Comparison of ENCODE assay signal across 23 mouse cellular contexts in the genomic region with DNA sequence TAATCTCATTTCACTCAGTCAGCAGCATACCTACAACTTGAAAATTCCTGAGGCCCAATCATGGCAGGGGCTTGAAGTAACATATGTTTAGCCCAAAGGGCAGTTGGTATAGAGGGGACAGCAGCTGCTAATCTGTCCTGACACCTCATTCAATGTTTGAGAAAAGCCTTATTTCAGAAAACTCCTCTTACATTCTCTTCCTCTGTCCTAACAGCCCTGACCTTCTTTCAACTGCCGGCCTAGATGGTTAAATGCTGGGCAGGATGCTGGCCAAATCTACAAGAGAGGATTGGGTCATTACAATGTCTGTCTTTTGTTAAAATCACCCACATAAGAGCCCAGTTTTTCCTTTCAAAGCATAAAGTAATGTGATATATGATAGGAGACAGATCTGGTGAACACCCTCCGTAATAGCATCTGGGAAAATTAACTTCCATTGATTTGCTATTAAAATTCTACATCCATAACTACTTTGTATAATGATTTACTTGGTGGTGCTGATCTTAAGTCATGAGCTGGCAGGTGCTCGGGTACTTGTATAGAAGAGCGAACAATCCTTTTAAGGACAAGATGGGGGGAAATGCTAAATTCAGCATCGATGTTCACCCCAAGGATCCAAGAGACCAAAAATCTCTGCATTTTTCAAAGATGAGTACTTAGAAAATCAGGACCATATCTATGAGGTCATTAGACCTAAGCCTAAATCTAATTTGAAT.
DNase-seq lines count a peak whose midpoint lies in the region; ATAC-seq and TF ChIP-seq lines count a peak whose summit lies in the region.
"Had no signal": no experiment of that assay in that cellular context is flagged by ENCODE, and none has a peak within 500 bp of the region (broad histone marks: within the 10 kb centered on the region; RNA-seq: fewer than 3 reads in every experiment).

No protein-coding gene starts in this region.

- no peak overlapping the region for H3K4me3 ChIP-seq in kidney, adult 2 months (ENCODE audit: insufficient read depth, low read depth, low read length)
- no peak overlapping the region for H3K4me3 ChIP-seq in lung, embryonic 14.5 days (ENCODE audit: low read depth, low read length)
- no peak overlapping the region for H3K4me3 ChIP-seq in lung, postnatal 0 days (ENCODE audit: low read depth, low read length)
- H3K4me3 ChIP-seq: forebrain, embryonic 10.5 days; forebrain, embryonic 15.5 days; heart, adult 2 months; heart, embryonic 10.5 days; heart, embryonic 13.5 days; hindbrain, embryonic 12.5 days; hindbrain, embryonic 15.5 days had no signal

- WGBS in kidney, adult 2 months = 34% methylated on average over 5 of the region's 5 CpGs
- WGBS in lung, embryonic 14.5 days = 51% methylated on average over 5 of the region's 5 CpGs
- WGBS in lung, postnatal 0 days = 52% methylated on average over 5 of the region's 5 CpGs

- no peak for TF ChIP-seq CTCF in kidney, adult 2 months (conservative IDR thresholded peaks at IDR 0.05; ENCODE audit: insufficient read depth, insufficient read length, low read depth, low read length)
- no peak for TF ChIP-seq CTCF in lung, embryonic 14.5 days (IDR thresholded peaks at IDR 0.05; ENCODE audit: low read depth)
- no peak for TF ChIP-seq CTCF in lung, postnatal 0 days (IDR thresholded peaks at IDR 0.05)

- H3K4me2 ChIP-seq in lung, embryonic 14.5 days = no peak overlapping the region
- no peak overlapping the region for H3K4me2 ChIP-seq in lung, postnatal 0 days (replicated peaks; ENCODE audit: low read depth, low read length)
- H3K4me2 ChIP-seq: forebrain, embryonic 15.5 days; heart, embryonic 13.5 days; hindbrain, embryonic 12.5 days; hindbrain, embryonic 15.5 days had no signal

- peak; percentile 58 for DNase-seq in kidney, adult 2 months
- DNase-seq in kidney, adult 11 months = no peak
- peak; percentile 82 for DNase-seq in lung, embryonic 14.5 days
- no peak for DNase-seq in lung, postnatal 14 days
- DNase-seq in lung, postnatal 0 days (ENCODE audit: low spot score) = peak; percentile 81
- DNase-seq in lung, postnatal 25 days (ENCODE audit: low spot score) = no peak
- peak; percentile 27 to 58 for DNase-seq in lung, postnatal 4 days
- DNase-seq in right cerebral cortex, postnatal 36 days (ENCODE audit: low spot score in 2 of 2) = no peak
- DNase-seq: adrenal gland, adult 8-10 months; adrenal gland, postnatal 25 days; cerebellum, adult 11-12 months; cerebellum, adult 8-10 months; cerebellum, postnatal 10 days; gastrocnemius, postnatal 25 days; heart, adult 2 months had no signal

- TF ChIP-seq POLR2A in kidney, adult 2 months (IDR thresholded peaks at IDR 0.05; ENCODE audit: low read depth, low read length) = no peak

- no peak overlapping the region for H3K9ac ChIP-seq in lung, embryonic 14.5 days
- no peak overlapping the region for H3K9ac ChIP-seq in lung, postnatal 0 days (replicated peaks; ENCODE audit: low read depth)
- H3K9ac ChIP-seq: forebrain, embryonic 15.5 days; heart, embryonic 13.5 days; hindbrain, embryonic 12.5 days; hindbrain, embryonic 15.5 days had no signal

- ATAC-seq in lung, embryonic 14.5 days (ENCODE audit: insufficient read depth) = peak; percentile 87
- peak; percentile 81 for ATAC-seq in lung, postnatal 0 days
- ATAC-seq: activated CD4-positive, CD25-positive, alpha-beta regulatory T cell, adult 4 months; CD4-positive, CD25-positive, alpha-beta regulatory T cell, adult 4 months; forebrain, embryonic 15.5 days had no signal

- H3K36me3 ChIP-seq in kidney, adult 2 months (ENCODE audit: control insufficient read depth, insufficient read depth, low read length) = no peaks in the 10 kb centered on the region
- no peaks in the 10 kb centered on the region for H3K36me3 ChIP-seq in lung, embryonic 14.5 days (ENCODE audit: insufficient read depth)
- H3K36me3 ChIP-seq in lung, postnatal 0 days (ENCODE audit: insufficient read depth, low read length) = no peaks in the 10 kb centered on the region
- H3K36me3 ChIP-seq: forebrain, embryonic 10.5 days; forebrain, embryonic 15.5 days; heart, embryonic 10.5 days; heart, embryonic 13.5 days; hindbrain, embryonic 12.5 days; hindbrain, embryonic 15.5 days had no signal

- H3K4me1 ChIP-seq in kidney, adult 2 months (ENCODE audit: control insufficient read depth, insufficient read depth, low read length) = peaks cover 18% of the 10 kb centered on the region
- H3K4me1 ChIP-seq in lung, embryonic 14.5 days (ENCODE audit: insufficient read depth) = peaks cover 6% of the 10 kb centered on the region; the same call in 1 of the 2 replicates
- no peaks in the 10 kb centered on the region for H3K4me1 ChIP-seq in lung, postnatal 0 days (ENCODE audit: insufficient read depth, low read depth, low read length)
- H3K4me1 ChIP-seq: hindbrain, embryonic 12.5 days; hindbrain, embryonic 15.5 days had no signal

- peak overlapping the region; percentile 92 for H3K27ac ChIP-seq in kidney, adult 2 months (ENCODE audit: insufficient read depth, low read depth, low read length)
- H3K27ac ChIP-seq in lung, embryonic 14.5 days (ENCODE audit: low read depth) = no peak overlapping the region
- H3K27ac ChIP-seq in lung, postnatal 0 days (ENCODE audit: low read length) = no peak overlapping the region
- H3K27ac ChIP-seq: forebrain, embryonic 10.5 days; forebrain, embryonic 15.5 days; heart, adult 2 months; heart, embryonic 10.5 days; heart, embryonic 13.5 days; hindbrain, embryonic 12.5 days; hindbrain, embryonic 15.5 days had no signal

- peak; percentile 52 for TF ChIP-seq EP300 in lung, postnatal 0 days (IDR thresholded peaks at IDR 0.05)

- no peaks in the 10 kb centered on the region for H3K9me3 ChIP-seq in lung, embryonic 14.5 days (ENCODE audit: low read depth, low read length)
- no peaks in the 10 kb centered on the region for H3K9me3 ChIP-seq in lung, postnatal 0 days (ENCODE audit: low read length)
- H3K9me3 ChIP-seq: forebrain, embryonic 10.5 days; forebrain, embryonic 15.5 days; heart, embryonic 10.5 days; heart, embryonic 13.5 days; hindbrain, embryonic 12.5 days; hindbrain, embryonic 15.5 days had no signal

- H3K27me3 ChIP-seq in kidney, adult 2 months (replicated peaks; ENCODE audit: control insufficient read depth, insufficient read depth, low read length) = no peaks in the 10 kb centered on the region
- no peaks in the 10 kb centered on the region for H3K27me3 ChIP-seq in lung, embryonic 14.5 days (ENCODE audit: insufficient read depth, low read length)
- H3K27me3 ChIP-seq in lung, postnatal 0 days (replicated peaks; ENCODE audit: insufficient read depth, low read length) = no peaks in the 10 kb centered on the region
- H3K27me3 ChIP-seq: forebrain, embryonic 15.5 days; heart, embryonic 13.5 days; hindbrain, embryonic 12.5 days; hindbrain, embryonic 15.5 days had no signal

Comparison
In these comparisons a context has a peak if more than half of its experiments do, and no peak if none do; other contexts are left out.
1. DNase-seq: peak in kidney, adult 2 months (single experiment), lung, embryonic 14.5 days (single experiment), lung, postnatal 0 days (single experiment) and lung, postnatal 4 days (2 of 2); none in kidney, adult 11 months (single experiment), lung, postnatal 14 days (single experiment), lung, postnatal 25 days (single experiment) and right cerebral cortex, postnatal 36 days (0 of 2).